Mouse (Mus musculus): Measurements from ENCODE around the gene Slc35a3. TPM values are rescaled to one million over a fixed set of nuclear protein-coding genes. Genes with fewer than 3 reads are reported as not detected.
A peak's percentile ranks its signal among the peaks of the same experiment; 100 is the strongest.
"Not testable (repeated sequence)": the region's sequence is repeated elsewhere in the genome, so short reads cannot be mapped to it uniquely, and the experiment has no call there.

Slc35a3 gene
- 7.7 and 8.3 TPM in 2 replicates for polyA plus RNA-seq (2014; fragmentation: Nextera tagmentation; extraction: Ambion mirVana)

DNA sequence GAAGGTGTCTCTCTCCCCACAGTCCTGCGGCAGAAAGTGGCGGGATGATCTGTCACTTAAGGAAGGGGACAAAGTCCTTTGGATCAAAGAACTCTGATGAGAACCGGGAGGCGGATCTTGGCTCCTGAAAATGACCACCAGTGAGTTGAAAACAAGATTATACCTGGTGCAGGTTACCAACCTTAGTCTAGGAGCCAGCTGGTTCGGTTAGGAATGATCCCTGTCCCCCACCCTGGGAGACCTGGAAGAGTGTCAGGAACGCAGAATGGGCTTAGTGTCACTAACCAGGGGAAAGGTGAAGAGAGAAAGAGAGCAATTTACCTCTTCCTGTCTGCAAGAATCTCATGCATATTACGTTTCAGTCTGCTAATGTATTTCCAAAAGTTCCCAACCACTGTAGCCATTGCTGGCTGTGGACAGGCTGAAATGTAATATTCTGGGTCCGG is at the start of gene Slc35a3:
TSS of gene Slc35a3 (minus strand) at position 396 of the 446 bp plus-strand sequence.
- Histone ChIP-seq H3K36me3 (ENCODE audit: control insufficient read depth, insufficient read depth, low read length) (no peaks in the 10 kb centered on the region), H3K27ac (ENCODE audit: low read depth, low read length) (peak within 1 kb of the TSS; percentile 42; the same call in 1 of the 2 replicates), H3K9ac (ENCODE audit: low read depth, low read length) (peak within 1 kb of the TSS; percentile 71), H3K4me2 (replicated peaks; ENCODE audit: low read depth, low read length) (peak within 1 kb of the TSS; percentile 89), H3K9me3 (ENCODE audit: control insufficient read depth, low read length) (no peaks in the 10 kb centered on the region), H3K27me3 (ENCODE audit: control insufficient read depth, insufficient read depth, low read length) (peaks cover 3% of the 10 kb centered on the region; the same call in 1 of the 2 replicates), H3K4me3 (ENCODE audit: low read depth, low read length) (peak within 1 kb of the TSS; percentile 68), H3K4me1 (replicated peaks; ENCODE audit: control insufficient read depth, insufficient read depth, low read length) (0 out of 2 replicates have a peak, but pooled peaks cover 3% of the 10 kb centered on the region)
- ATAC-seq (ENCODE audit: low FRiP score) (peak; percentile 41), DNase-seq (ENCODE audit: low spot score) (no peak)
- WGBS = 3% methylated on average over 8 of the region's 8 CpGs

DNA sequence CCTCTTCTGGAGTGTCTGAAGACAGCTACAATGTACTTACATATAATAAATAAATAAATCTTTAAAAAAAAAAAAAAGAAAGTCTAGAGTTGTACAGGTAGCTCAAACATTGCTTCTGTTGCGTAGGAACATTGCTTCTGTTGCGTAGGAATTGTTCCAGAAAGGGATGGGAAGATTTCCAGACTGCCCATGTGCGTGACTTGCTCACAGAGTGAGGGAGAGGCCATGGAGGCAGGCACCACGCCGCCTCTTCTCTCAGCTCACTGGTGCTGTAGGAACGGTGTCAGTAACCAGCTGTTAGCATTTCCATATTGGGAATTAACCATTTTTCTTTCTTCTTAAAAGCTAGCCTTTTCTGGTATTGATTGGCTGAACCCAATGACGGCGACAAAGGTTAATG is 40.2 kb upstream of the Slc35a3 start:
- DNase-seq (ENCODE audit: low spot score) = no peak
- 91% methylated on average over 8 of the region's 8 CpGs for WGBS
- Histone ChIP-seq H3K4me2 (replicated peaks; ENCODE audit: low read depth, low read length) (no peak overlapping the region), H3K4me3 (ENCODE audit: low read depth, low read length) (no peak overlapping the region), H3K27me3 (ENCODE audit: control insufficient read depth, insufficient read depth, low read length) (no peaks in the 10 kb centered on the region), H3K4me1 (replicated peaks; ENCODE audit: control insufficient read depth, insufficient read depth, low read length) (no peaks in the 10 kb centered on the region), H3K9ac (ENCODE audit: low read depth, low read length) (no peak overlapping the region), H3K9me3 (ENCODE audit: control insufficient read depth, low read length) (no peaks in the 10 kb centered on the region), H3K27ac (ENCODE audit: low read depth, low read length) (no peak overlapping the region), H3K36me3 (ENCODE audit: control insufficient read depth, insufficient read depth, low read length) (no peaks in the 10 kb centered on the region)
- no peak for ATAC-seq (ENCODE audit: low FRiP score)

DNA sequence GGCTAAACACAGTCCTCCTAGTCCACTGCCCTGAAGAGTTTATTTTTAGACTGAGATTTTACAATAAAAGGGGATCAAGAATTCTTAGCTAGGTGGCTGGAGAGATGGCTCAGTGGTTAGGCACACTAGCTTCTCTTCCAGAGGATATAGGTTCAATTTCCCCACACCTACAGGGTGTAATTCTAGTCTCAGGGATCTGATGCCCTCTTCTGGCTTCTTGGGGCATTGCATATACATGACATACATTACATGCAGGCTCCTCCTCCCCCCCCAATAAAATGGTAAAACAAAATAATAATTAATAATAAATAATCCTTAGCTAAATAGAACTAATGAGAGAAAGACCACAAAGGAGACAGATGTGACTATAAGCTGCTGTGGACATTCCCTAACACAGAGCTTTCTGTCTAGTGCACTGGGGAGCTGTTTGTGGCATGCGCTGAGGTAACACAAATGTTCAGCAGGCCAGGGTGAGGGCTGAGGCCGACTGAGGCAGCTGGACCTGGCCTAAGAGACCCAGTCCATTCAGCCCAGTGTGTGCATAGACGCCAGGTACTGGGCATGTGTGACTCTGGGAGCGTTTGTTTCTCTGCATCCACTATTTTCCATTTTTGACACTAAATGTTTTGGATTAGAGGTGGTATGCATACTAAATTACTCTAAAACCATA is 38.7 kb upstream of the Slc35a3 start:
- no peaks in the 10 kb centered on the region for H3K4me1 ChIP-seq (replicated peaks; ENCODE audit: control insufficient read depth, insufficient read depth, low read length)
- no peak overlapping the region for H3K4me2 ChIP-seq (replicated peaks; ENCODE audit: low read depth, low read length)
- 81% methylated on average over 4 of the region's 4 CpGs for WGBS
- peak; percentile 56 for DNase-seq (ENCODE audit: low spot score)
- no peak overlapping the region for H3K4me3 ChIP-seq (ENCODE audit: low read depth, low read length)
- H3K36me3 ChIP-seq (ENCODE audit: control insufficient read depth, insufficient read depth, low read length) = no peaks in the 10 kb centered on the region
- no peak overlapping the region for H3K27ac ChIP-seq (ENCODE audit: low read depth, low read length)
- no peak overlapping the region for H3K9ac ChIP-seq (ENCODE audit: low read depth, low read length)
- H3K27me3 ChIP-seq (ENCODE audit: control insufficient read depth, insufficient read depth, low read length) = no peaks in the 10 kb centered on the region
- no peaks in the 10 kb centered on the region for H3K9me3 ChIP-seq (ENCODE audit: control insufficient read depth, low read length)
- ATAC-seq (ENCODE audit: low FRiP score) = no peak

DNA sequence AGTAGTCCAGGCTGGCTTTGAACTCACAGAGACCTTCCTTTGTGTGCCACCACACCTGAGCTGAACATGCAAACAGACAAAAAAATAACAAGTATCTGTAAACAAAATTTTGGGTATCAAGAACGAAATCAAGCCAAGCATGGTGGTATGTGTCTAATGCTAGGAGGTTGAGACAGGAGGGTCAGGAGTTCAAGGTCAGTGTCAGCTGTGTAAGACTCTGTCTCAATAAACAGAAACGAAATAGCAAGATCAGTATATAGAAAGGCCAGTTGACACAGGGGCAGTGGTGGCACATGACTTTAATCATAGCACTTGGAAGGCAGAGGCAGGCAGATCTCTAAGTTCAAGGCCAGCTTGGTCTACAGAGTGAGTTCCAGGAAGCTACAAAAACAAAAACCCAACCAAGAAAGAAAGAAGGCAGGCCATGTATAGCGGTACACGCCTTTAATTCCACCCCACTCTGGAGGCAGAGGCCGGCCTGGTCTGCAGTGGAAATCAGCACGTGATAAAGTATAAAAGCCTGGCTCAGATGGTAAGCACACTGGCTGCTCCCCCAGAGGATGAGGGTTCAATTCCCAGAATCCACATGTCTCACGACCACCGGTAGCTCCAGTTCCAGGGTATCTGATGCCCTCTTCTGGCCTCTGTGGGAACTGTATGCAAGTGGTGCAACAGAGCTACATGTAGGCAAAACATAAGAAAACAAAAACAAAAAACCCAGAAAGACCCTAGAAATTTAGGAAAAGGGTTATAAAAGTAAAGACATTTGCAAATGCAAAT is 36.0 kb upstream of the Slc35a3 start:
- H3K9ac ChIP-seq (ENCODE audit: low read depth, low read length) = no peak overlapping the region
- ATAC-seq (ENCODE audit: low FRiP score) (peak; percentile 41; the same call in 1 of the 2 replicates), DNase-seq (ENCODE audit: low spot score) (peak; percentile 77)
- H3K4me1 ChIP-seq (replicated peaks; ENCODE audit: control insufficient read depth, insufficient read depth, low read length) = no peaks in the 10 kb centered on the region
- H3K27me3 ChIP-seq (ENCODE audit: control insufficient read depth, insufficient read depth, low read length) = no peaks in the 10 kb centered on the region
- WGBS = 55% methylated on average over 8 of the region's 8 CpGs
- no peak overlapping the region for H3K4me3 ChIP-seq (ENCODE audit: low read depth, low read length)
- no peaks in the 10 kb centered on the region for H3K36me3 ChIP-seq (ENCODE audit: control insufficient read depth, insufficient read depth, low read length)
- no peak overlapping the region for H3K27ac ChIP-seq (ENCODE audit: low read depth, low read length)
- H3K4me2 ChIP-seq (replicated peaks; ENCODE audit: low read depth, low read length) = no peak overlapping the region
- no peaks in the 10 kb centered on the region for H3K9me3 ChIP-seq (ENCODE audit: control insufficient read depth, low read length)

DNA sequence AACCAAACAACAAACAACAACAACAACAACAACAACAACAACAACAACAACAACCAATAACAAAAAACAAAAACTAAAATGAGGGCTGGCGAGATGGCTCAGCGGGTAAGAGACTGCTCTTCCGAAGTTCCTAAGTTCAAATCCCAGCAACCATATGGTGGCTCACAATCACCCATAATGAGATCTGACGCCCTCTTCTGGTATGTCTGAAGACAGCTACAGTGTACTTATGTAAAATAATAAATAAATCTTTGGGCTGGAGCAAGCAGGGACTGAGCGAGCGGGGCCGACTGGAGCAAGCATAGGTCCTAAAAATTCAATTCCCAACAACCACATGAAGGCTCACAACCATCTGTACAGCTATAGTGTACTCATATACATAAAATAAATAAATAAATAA is 35.0 kb upstream of the Slc35a3 start:
- not testable (repeated sequence) for H3K9me3 ChIP-seq (ENCODE audit: control insufficient read depth, low read length); ATAC-seq (ENCODE audit: low FRiP score)
- whole genome bisulfite sequencing = 81% methylated on average over 7 of the region's 7 CpGs

DNA sequence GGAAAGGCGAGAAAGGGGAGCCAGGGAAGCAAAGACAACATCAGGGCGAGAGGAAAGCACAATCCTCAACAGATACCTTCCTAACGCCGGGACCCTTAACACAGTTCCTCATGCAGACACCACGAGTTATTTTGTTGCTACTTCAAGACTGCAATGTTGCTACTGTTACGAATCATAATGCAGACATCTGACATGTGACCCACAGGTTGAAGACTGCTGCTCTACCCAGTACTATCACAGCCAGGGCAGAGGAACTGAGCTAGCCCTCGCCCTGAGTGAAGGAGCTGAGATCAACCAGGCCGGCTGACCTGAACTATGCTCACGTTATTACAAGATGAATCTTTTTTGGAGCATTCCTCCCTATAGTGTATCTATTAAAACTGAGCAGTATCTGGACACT is 28.3 kb upstream of the Slc35a3 start:
- no peak overlapping the region for H3K27ac ChIP-seq (ENCODE audit: low read depth, low read length)
- no peak overlapping the region for H3K9ac ChIP-seq (ENCODE audit: low read depth, low read length)
- no peaks in the 10 kb centered on the region for H3K27me3 ChIP-seq (ENCODE audit: control insufficient read depth, insufficient read depth, low read length)
- H3K36me3 ChIP-seq (ENCODE audit: control insufficient read depth, insufficient read depth, low read length) = no peaks in the 10 kb centered on the region
- H3K4me1 ChIP-seq (replicated peaks; ENCODE audit: control insufficient read depth, insufficient read depth, low read length) = no peaks in the 10 kb centered on the region
- H3K4me3 ChIP-seq (ENCODE audit: low read depth, low read length) = no peak overlapping the region
- no peak for DNase-seq (ENCODE audit: low spot score)
- no peak overlapping the region for H3K4me2 ChIP-seq (replicated peaks; ENCODE audit: low read depth, low read length)
- no peak for ATAC-seq (ENCODE audit: low FRiP score)
- 84% methylated on average over 9 of the region's 9 CpGs for WGBS
- H3K9me3 ChIP-seq (ENCODE audit: control insufficient read depth, low read length) = no peaks in the 10 kb centered on the region

More for the DNA sequence above, 35.0 kb upstream of the Slc35a3 start:
- not testable (repeated sequence) for DNase-seq (ENCODE audit: low spot score); H3K9ac ChIP-seq (ENCODE audit: low read depth, low read length); H3K4me1 ChIP-seq (replicated peaks; ENCODE audit: control insufficient read depth, insufficient read depth, low read length); H3K4me3 ChIP-seq (ENCODE audit: low read depth, low read length); H3K27me3 ChIP-seq (ENCODE audit: control insufficient read depth, insufficient read depth, low read length); H3K36me3 ChIP-seq (ENCODE audit: control insufficient read depth, insufficient read depth, low read length); H3K27ac ChIP-seq (ENCODE audit: low read depth, low read length); H3K4me2 ChIP-seq (replicated peaks; ENCODE audit: low read depth, low read length)

DNA sequence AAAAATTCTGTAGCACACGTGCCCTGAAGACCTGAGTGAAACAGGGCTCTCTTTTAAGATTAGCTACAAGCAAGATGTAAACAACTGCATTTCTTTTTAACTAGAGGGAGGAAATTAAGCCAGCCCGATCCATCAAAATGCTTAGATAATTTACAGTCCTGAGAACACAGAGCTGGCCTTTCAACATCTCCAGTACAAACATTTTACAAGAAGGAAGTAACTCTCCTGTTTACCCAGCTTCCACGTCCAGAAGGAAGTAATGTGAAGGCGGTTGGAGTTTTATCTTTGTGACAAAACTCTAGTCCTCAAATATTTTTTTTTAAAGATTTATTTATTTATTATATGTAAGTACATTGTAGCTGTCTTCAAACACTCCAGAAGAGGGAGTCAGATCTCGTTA is 27.5 kb upstream of the Slc35a3 start:
- Histone ChIP-seq H3K4me1 (replicated peaks; ENCODE audit: control insufficient read depth, insufficient read depth, low read length) (no peaks in the 10 kb centered on the region), H3K4me2 (replicated peaks; ENCODE audit: low read depth, low read length) (no peak overlapping the region), H3K4me3 (ENCODE audit: low read depth, low read length) (no peak overlapping the region), H3K9me3 (ENCODE audit: control insufficient read depth, low read length) (no peaks in the 10 kb centered on the region), H3K36me3 (ENCODE audit: control insufficient read depth, insufficient read depth, low read length) (no peaks in the 10 kb centered on the region), H3K27me3 (ENCODE audit: control insufficient read depth, insufficient read depth, low read length) (no peaks in the 10 kb centered on the region), H3K9ac (ENCODE audit: low read depth, low read length) (no peak overlapping the region), H3K27ac (ENCODE audit: low read depth, low read length) (no peak overlapping the region)
- 96% methylated on average over 5 of the region's 5 CpGs for WGBS
- DNase-seq (ENCODE audit: low spot score) (no peak), ATAC-seq (ENCODE audit: low FRiP score) (no peak)

DNA sequence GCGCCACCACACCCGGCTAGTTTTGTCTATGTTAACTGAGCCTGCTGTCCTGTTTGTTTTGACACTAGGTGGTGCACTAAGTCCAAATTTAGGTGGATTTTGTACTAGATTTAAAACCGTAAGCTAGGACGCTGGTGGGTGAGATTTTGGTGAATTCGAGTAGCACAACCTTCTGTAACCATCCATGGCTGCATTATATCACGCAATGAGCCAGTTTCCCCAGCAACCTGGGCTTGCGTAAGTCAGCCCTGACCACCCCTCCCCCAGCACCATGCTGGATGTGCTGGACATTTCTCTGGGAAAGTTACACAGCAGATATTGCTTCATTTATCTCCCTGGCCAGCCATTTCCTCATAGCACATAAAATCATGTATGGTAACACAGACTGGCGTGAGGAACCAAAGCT is 24.7 kb upstream of the Slc35a3 start:
- no peaks in the 10 kb centered on the region for H3K4me1 ChIP-seq (replicated peaks; ENCODE audit: control insufficient read depth, insufficient read depth, low read length)
- H3K9me3 ChIP-seq (ENCODE audit: control insufficient read depth, low read length) = no peaks in the 10 kb centered on the region
- H3K9ac ChIP-seq (ENCODE audit: low read depth, low read length) = no peak overlapping the region
- 86% methylated on average over 8 of the region's 8 CpGs for WGBS
- no peak for ATAC-seq (ENCODE audit: low FRiP score)
- no peak overlapping the region for H3K4me3 ChIP-seq (ENCODE audit: low read depth, low read length)
- H3K36me3 ChIP-seq (ENCODE audit: control insufficient read depth, insufficient read depth, low read length) = no peaks in the 10 kb centered on the region
- H3K27ac ChIP-seq (ENCODE audit: low read depth, low read length) = no peak overlapping the region
- DNase-seq (ENCODE audit: low spot score) = no peak
- no peak overlapping the region for H3K4me2 ChIP-seq (replicated peaks; ENCODE audit: low read depth, low read length)
- H3K27me3 ChIP-seq (ENCODE audit: control insufficient read depth, insufficient read depth, low read length) = no peaks in the 10 kb centered on the region
